Mouse (Mus musculus): Measurements from ENCODE around the gene Tcl1b5.

Gene Tcl1b5

DNA sequence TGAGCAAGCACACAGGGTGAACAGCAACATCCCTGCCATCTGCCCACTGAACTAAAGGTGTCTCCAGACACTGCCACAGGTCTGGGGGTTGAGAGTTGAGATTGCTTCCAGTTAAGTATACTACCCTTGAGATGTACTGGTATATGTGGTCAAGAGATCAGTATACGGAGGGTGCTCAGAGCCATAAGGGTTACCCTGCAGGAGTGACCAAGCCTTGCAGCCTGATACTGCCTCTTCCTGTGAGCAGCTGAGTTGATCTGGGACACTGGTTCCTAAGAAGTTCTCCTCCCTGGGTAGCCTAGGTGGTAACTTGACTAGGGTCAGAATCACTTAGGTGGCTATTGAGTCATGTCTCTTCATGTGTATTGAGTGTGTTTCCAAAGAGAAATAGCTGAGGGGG is 32.3 kb downstream of the Tcl1b5 start:
- DNase-seq (ENCODE audit: low spot score in 2 of 2) = no peak

DNA sequence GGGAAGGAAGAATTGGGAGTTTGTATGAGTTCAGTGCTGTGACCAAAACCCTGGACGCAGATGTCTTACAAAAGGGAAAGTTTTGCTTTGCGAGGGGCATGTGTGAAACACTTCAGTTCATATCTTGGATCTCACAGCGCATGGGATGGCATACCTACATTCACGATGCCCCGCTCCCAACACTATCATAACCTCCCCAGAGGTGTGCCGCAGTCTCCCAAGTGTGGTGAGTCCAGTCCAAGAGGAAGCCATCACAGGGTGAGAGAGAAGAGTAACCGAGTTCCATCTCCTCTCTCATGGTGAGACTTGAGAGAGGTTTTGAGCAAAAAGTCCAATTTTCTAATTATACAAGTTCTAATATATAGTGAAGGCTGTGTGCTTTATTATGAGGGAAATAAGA is 33.1 kb downstream of the Tcl1b5 start:
- no peak for DNase-seq (ENCODE audit: low spot score in 2 of 2)

DNA sequence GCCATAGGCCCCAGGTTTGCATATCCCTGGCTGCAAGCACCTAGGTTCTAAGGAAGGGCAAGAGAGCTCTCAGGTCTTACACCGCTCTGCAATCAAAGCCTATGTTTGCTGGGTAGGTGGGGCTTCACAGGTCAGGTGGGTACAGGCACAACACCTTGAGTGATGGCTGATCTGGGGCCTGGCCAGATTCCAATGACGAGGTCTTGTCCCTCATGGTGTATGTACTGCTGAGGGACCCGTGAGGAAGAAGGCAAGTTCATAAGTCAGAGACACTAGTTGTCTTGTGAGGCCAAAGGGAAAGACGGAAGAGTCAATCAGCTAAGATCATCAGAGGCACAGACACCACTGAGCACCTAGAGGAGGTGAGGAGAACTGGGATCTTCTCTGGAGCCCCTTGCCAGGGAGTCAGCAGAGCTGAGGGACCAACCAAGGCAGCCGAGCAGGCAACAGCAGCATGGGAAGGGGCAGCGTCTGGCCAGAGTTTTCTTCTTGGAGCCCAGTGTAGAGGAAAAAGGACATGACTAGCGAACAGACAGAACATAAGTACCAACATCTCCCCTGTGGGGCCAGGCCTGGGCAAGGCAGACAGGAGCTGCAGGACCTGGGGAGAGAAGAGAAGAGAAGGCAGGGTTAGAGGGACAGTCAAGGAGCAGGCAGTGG is 41.1 kb downstream of the Tcl1b5 start:
- no peak for DNase-seq (ENCODE audit: low spot score in 2 of 2)

DNA sequence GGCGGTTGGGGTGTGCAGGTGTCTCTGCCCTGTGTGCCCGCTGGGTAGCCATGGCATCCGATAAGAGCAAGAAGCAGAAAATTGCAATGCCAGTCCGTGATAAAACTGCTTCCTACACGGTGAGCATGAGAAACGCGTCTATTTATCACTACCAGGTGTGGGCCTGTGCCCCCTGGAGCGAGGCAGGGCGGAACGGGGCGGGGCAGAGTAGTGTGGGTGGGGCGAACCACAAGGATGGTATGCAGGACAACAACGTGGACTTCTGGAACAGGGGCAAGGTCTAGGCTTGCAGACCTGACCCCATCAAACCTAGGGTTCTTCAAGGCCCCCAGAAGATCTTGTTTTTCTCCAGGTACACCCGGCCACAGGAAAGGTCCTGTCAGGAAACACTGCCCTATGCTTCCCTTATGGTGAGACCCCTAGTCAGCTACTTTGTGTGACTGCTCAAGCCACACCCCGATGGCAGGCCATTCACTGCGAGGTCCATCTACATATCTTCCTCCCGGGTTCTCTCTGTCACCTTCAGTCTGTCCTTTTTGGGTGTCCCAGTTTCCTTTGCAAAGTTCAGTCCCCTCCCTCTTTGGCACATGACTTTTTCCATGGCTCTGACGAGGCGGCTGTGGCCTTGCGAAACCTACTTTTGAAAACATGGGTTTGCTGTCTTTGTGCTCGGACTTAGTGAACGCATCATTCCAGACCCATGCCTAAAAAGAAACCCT is 46.6 kb downstream of the Tcl1b5 start, which contains the start of gene Tcl1:
Tcl1 (minus strand) TSS at position 193 of the 719 bp plus-strand sequence.
- no peak for DNase-seq (ENCODE audit: low spot score in 2 of 2)

DNA sequence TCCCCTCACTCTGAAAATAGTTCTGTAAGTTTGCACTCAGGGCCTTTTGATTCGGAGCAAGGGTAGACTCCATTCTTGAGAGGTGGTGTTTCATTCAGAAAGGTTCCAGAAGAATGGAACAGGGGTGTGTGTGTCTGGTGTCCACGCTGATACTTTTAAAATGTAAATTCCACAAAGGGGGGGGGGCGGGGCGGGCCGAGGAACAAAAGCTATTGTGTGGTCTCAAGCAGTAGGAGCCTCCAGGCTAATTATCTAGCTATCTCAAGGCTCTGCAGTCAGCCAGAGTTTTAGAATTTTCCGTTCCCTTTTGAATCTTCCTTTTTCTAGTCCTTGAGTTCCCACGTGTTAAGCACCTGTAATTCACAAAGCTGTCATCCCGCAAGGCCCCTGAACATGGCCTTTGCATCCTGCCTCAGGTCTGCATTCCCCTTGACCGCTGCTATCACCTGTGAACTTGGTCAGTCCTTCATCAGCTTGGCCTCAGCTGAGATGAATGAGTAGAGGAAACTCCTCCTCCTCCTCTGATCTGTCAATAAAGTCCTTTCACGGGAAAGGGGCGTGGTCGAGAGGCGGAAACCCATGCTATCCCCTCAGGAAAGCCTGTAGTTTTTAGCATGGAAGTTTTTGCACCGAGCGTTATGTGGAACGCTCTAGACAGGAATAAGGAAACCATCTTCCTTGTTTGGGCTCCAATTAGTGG is 48.6 kb downstream of the Tcl1b5 start:
- DNase-seq (ENCODE audit: low spot score in 2 of 2) = no peak
